Comparison of ENCODE assay signal across 8 mouse cellular contexts in genomic region chr7:45526474-45527120, GRCm38 (mm10). TPM values are rescaled to one million over a fixed set of nuclear protein-coding genes. Genes with fewer than 3 reads are reported as not detected.
DNase-seq lines count a peak whose midpoint lies in the region; ATAC-seq and TF ChIP-seq lines count a peak whose summit lies in the region.

No protein-coding gene starts in this region.

- intact Hi-C loops in left cerebral cortex, postnatal 25 days (cut with DNase I): no loop called here

- no peak for DNase-seq in neural tube, embryonic 11.5 days (ENCODE audit: low spot score)
- no peak for DNase-seq in neural tube, embryonic 10.5 days (ENCODE audit: extremely low spot score, low spot score)
- DNase-seq in c-Kit-positive CD71-positive TER-119-positive erythroid progenitor cells, embryonic 14.5 days (ENCODE audit: low spot score): peak; percentile 54
- no peak for DNase-seq in hindbrain, postnatal 0 days (ENCODE audit: low spot score)
- no peak for DNase-seq in gastrocnemius, adult 8-10 months (ENCODE audit: low spot score in 2 of 2)
- no peak for DNase-seq in left cerebral cortex, postnatal 25 days (ENCODE audit: low spot score in 2 of 2)

- H3K4me2 ChIP-seq in neural tube, embryonic 11.5 days (ENCODE audit: low read depth): peak overlapping the region; percentile 65
- H3K4me2 ChIP-seq in hindbrain, postnatal 0 days (ENCODE audit: low read depth, low read length): peak overlapping the region; percentile 64
- peak overlapping the region; percentile 71 for H3K4me2 ChIP-seq in lung, embryonic 15.5 days
- peak overlapping the region; percentile 95 for H3K4me2 ChIP-seq in stomach, embryonic 16.5 days (ENCODE audit: low read depth, low read length)

- H3K4me3 ChIP-seq in neural tube, embryonic 11.5 days (ENCODE audit: low read depth, low read length): peak overlapping the region; percentile 63
- peak overlapping the region; percentile 71 for H3K4me3 ChIP-seq in hindbrain, postnatal 0 days (ENCODE audit: low read length)
- H3K4me3 ChIP-seq in lung, embryonic 15.5 days: peak overlapping the region; percentile 84
- H3K4me3 ChIP-seq in stomach, embryonic 16.5 days (replicated peaks; ENCODE audit: low read length): peak overlapping the region; percentile 85

- peaks cover 7% of the 10 kb centered on the region for H3K4me1 ChIP-seq in neural tube, embryonic 11.5 days (ENCODE audit: control insufficient read depth, insufficient read depth, low read length)
- peaks cover 11% of the 10 kb centered on the region; the same call in 1 of the 2 replicates for H3K4me1 ChIP-seq in hindbrain, postnatal 0 days (ENCODE audit: insufficient read depth, low read length)
- peaks cover 50% of the 10 kb centered on the region for H3K4me1 ChIP-seq in lung, embryonic 15.5 days
- peaks cover 42% of the 10 kb centered on the region for H3K4me1 ChIP-seq in stomach, embryonic 16.5 days (ENCODE audit: control insufficient read depth, insufficient read depth, low read length)

- no peaks in the 10 kb centered on the region for H3K27me3 ChIP-seq in neural tube, embryonic 11.5 days (ENCODE audit: control insufficient read depth, insufficient read depth, low read length)
- no peaks in the 10 kb centered on the region for H3K27me3 ChIP-seq in hindbrain, postnatal 0 days (ENCODE audit: insufficient read depth, low read length)
- no peaks in the 10 kb centered on the region for H3K27me3 ChIP-seq in lung, embryonic 15.5 days
- no peaks in the 10 kb centered on the region for H3K27me3 ChIP-seq in stomach, embryonic 16.5 days (ENCODE audit: control insufficient read depth, insufficient read depth, low read length)

- H3K27ac ChIP-seq in neural tube, embryonic 11.5 days (ENCODE audit: low read depth, low read length): peak overlapping the region; percentile 60; the same call in 1 of the 2 replicates
- peak overlapping the region; percentile 83 for H3K27ac ChIP-seq in hindbrain, postnatal 0 days
- peak overlapping the region; percentile 85 for H3K27ac ChIP-seq in lung, embryonic 15.5 days
- H3K27ac ChIP-seq in stomach, embryonic 16.5 days (ENCODE audit: low read length): peak overlapping the region; percentile 94

- H3K9me3 ChIP-seq in neural tube, embryonic 11.5 days (ENCODE audit: control insufficient read depth, low read length): no peaks in the 10 kb centered on the region
- no peaks in the 10 kb centered on the region for H3K9me3 ChIP-seq in hindbrain, postnatal 0 days (ENCODE audit: low read length)
- H3K9me3 ChIP-seq in lung, embryonic 15.5 days: no peaks in the 10 kb centered on the region
- no peaks in the 10 kb centered on the region for H3K9me3 ChIP-seq in stomach, embryonic 16.5 days (replicated peaks; ENCODE audit: control insufficient read depth, low read length)

- peak overlapping the region; percentile 83 for H3K9ac ChIP-seq in neural tube, embryonic 11.5 days (ENCODE audit: low read length)
- peak overlapping the region; percentile 71 for H3K9ac ChIP-seq in hindbrain, postnatal 0 days (replicated peaks; ENCODE audit: low read length)
- H3K9ac ChIP-seq in lung, embryonic 15.5 days: peak overlapping the region; percentile 92
- peak overlapping the region; percentile 95 for H3K9ac ChIP-seq in stomach, embryonic 16.5 days (ENCODE audit: low read length)

- peak; percentile 36; the same call in 1 of the 2 replicates for TF ChIP-seq CTCF in hindbrain, postnatal 0 days (IDR thresholded peaks at IDR 0.05; ENCODE audit: low read depth)

- no peak for ATAC-seq in neural tube, embryonic 11.5 days (ENCODE audit: insufficient read depth, low FRiP score, low TSS enrichment)
- ATAC-seq in hindbrain, postnatal 0 days: no peak
- no peak for ATAC-seq in lung, embryonic 15.5 days (ENCODE audit: borderline replicate concordance, extremely low read depth, low FRiP score, low TSS enrichment)
- ATAC-seq in stomach, embryonic 16.5 days (ENCODE audit: insufficient read depth, low FRiP score): no peak

- WGBS in neural tube, embryonic 11.5 days: 25% methylated on average over 7 of the region's 7 CpGs
- 24% methylated on average over 7 of the region's 7 CpGs for WGBS in hindbrain, postnatal 0 days
- WGBS in lung, embryonic 15.5 days: 18% methylated on average over 7 of the region's 7 CpGs
- WGBS in stomach, embryonic 16.5 days: 24% methylated on average over 7 of the region's 7 CpGs

- peaks cover 2% of the 10 kb centered on the region for H3K36me3 ChIP-seq in neural tube, embryonic 11.5 days (ENCODE audit: control insufficient read depth, insufficient read depth, low read length)
- no peaks in the 10 kb centered on the region for H3K36me3 ChIP-seq in hindbrain, postnatal 0 days (ENCODE audit: insufficient read depth, low read length)
- peaks cover 4% of the 10 kb centered on the region; the same call in 1 of the 2 replicates for H3K36me3 ChIP-seq in lung, embryonic 15.5 days
- H3K36me3 ChIP-seq in stomach, embryonic 16.5 days (ENCODE audit: control insufficient read depth, insufficient read depth, low read length): 0 out of 2 replicates have a peak, but pooled peaks cover 11% of the 10 kb centered on the region

RNA-seq across cellular contexts. Expression of gene Plekha4, which starts 0.5 kb away (rescaled TPM):
- 1.3 and 2.3 TPM in 2 replicates for polyA plus RNA-seq in neural tube, embryonic 11.5 days (2014; fragmentation: Nextera tagmentation; extraction: Ambion mirVana)
- 2.4 and 2.8 TPM in 2 replicates for total RNA-seq in hindbrain, postnatal 0 days (2014; rRNA removed)
- 2.1 and 2.2 TPM in 2 replicates for polyA plus RNA-seq in hindbrain, postnatal 0 days (2015; fragmentation: Nextera tagmentation; extraction: Ambion mirVana)
- polyA plus RNA-seq in lung, embryonic 15.5 days (2015; fragmentation: Nextera tagmentation; extraction: Ambion mirVana): 2.2 and 3.3 TPM in 2 replicates
- polyA plus RNA-seq in stomach, embryonic 16.5 days (2015; fragmentation: Nextera tagmentation; extraction: Ambion mirVana): 2.7 and 3.9 TPM in 2 replicates
- 1 to 10 TPM; 1.4 to 5.4 (median 4.6) TPM for total RNA-seq in gastrocnemius, adult 8-10 months (2022)
- 1 to 10 TPM; 1.2 to 2.7 TPM for total RNA-seq in left cerebral cortex, postnatal 25 days (2021)

RNA-seq across cellular contexts. Expression of gene Ppp1r15a, which starts 0.5 kb away (rescaled TPM):
- 16.0 and 17.7 TPM in 2 replicates for polyA plus RNA-seq in neural tube, embryonic 11.5 days (2014; fragmentation: Nextera tagmentation; extraction: Ambion mirVana)
- total RNA-seq in hindbrain, postnatal 0 days (2014; rRNA removed): 19.2 and 19.8 TPM in 2 replicates
- 21.6 and 25.4 TPM in 2 replicates for polyA plus RNA-seq in hindbrain, postnatal 0 days (2015; fragmentation: Nextera tagmentation; extraction: Ambion mirVana)
- polyA plus RNA-seq in lung, embryonic 15.5 days (2015; fragmentation: Nextera tagmentation; extraction: Ambion mirVana): 21.9 and 22.9 TPM in 2 replicates
- 25.5 and 31.2 TPM in 2 replicates for polyA plus RNA-seq in stomach, embryonic 16.5 days (2015; fragmentation: Nextera tagmentation; extraction: Ambion mirVana)
- 10 to 100 TPM; 19.6 to 34.3 (median 29.4) TPM for total RNA-seq in gastrocnemius, adult 8-10 months (2022)
- 10 to 100 TPM; 22.0 to 22.2 TPM for total RNA-seq in left cerebral cortex, postnatal 25 days (2021)

RNA-seq across cellular contexts. Expression of gene Nucb1, which starts 16.4 kb away (rescaled TPM):
- polyA plus RNA-seq in neural tube, embryonic 11.5 days (2014; fragmentation: Nextera tagmentation; extraction: Ambion mirVana): 110 and 113 TPM in 2 replicates
- 91.6 and 93.7 TPM in 2 replicates for total RNA-seq in hindbrain, postnatal 0 days (2014; rRNA removed)
- 133 and 144 TPM in 2 replicates for polyA plus RNA-seq in hindbrain, postnatal 0 days (2015; fragmentation: Nextera tagmentation; extraction: Ambion mirVana)
- 230 and 238 TPM in 2 replicates for polyA plus RNA-seq in lung, embryonic 15.5 days (2015; fragmentation: Nextera tagmentation; extraction: Ambion mirVana)
- polyA plus RNA-seq in stomach, embryonic 16.5 days (2015; fragmentation: Nextera tagmentation; extraction: Ambion mirVana): 229 and 262 TPM in 2 replicates
- 10 to 100 TPM; 51.1 to 66.1 (median 56.8) TPM for total RNA-seq in gastrocnemius, adult 8-10 months (2022)
- total RNA-seq in left cerebral cortex, postnatal 25 days (2021): 100 to 1,000 TPM; 103 to 105 TPM

RNA-seq across cellular contexts. Expression of gene Hsd17b14, which starts 28.1 kb away (rescaled TPM):
- 0.78 and 1.1 TPM in 2 replicates for polyA plus RNA-seq in neural tube, embryonic 11.5 days (2014; fragmentation: Nextera tagmentation; extraction: Ambion mirVana)
- 0.68 TPM in 1 of 2 replicates, not detected in the other for total RNA-seq in hindbrain, postnatal 0 days (2014; rRNA removed)
- polyA plus RNA-seq in hindbrain, postnatal 0 days (2015; fragmentation: Nextera tagmentation; extraction: Ambion mirVana): 0.54 and 0.89 TPM in 2 replicates
- polyA plus RNA-seq in lung, embryonic 15.5 days (2015; fragmentation: Nextera tagmentation; extraction: Ambion mirVana): 1.5 and 1.7 TPM in 2 replicates
- 2.9 and 4.8 TPM in 2 replicates for polyA plus RNA-seq in stomach, embryonic 16.5 days (2015; fragmentation: Nextera tagmentation; extraction: Ambion mirVana)
- total RNA-seq in gastrocnemius, adult 8-10 months (2022): 1 to 10 TPM in 1 of 4 experiments, under 1 TPM in 2, not detected in 1; 0.52 to 2.8 (median 0.56) TPM
- under 1 TPM in 1 of 2 experiments, not detected in 1; 0.25 TPM for total RNA-seq in left cerebral cortex, postnatal 25 days (2021)

RNA-seq across cellular contexts. Expression of gene Dhdh, which starts 38.0 kb away (rescaled TPM):
- polyA plus RNA-seq in neural tube, embryonic 11.5 days (2014; fragmentation: Nextera tagmentation; extraction: Ambion mirVana): 2.8 and 2.9 TPM in 2 replicates
- total RNA-seq in hindbrain, postnatal 0 days (2014; rRNA removed): 4.3 and 4.7 TPM in 2 replicates
- 5.9 and 6.2 TPM in 2 replicates for polyA plus RNA-seq in hindbrain, postnatal 0 days (2015; fragmentation: Nextera tagmentation; extraction: Ambion mirVana)
- 2.8 and 3.4 TPM in 2 replicates for polyA plus RNA-seq in lung, embryonic 15.5 days (2015; fragmentation: Nextera tagmentation; extraction: Ambion mirVana)
- polyA plus RNA-seq in stomach, embryonic 16.5 days (2015; fragmentation: Nextera tagmentation; extraction: Ambion mirVana): 2.0 and 2.2 TPM in 2 replicates
- 10 to 100 TPM; 22.2 to 29.9 (median 27.6) TPM for total RNA-seq in gastrocnemius, adult 8-10 months (2022)
- 1 to 10 TPM; 2.7 to 4.0 TPM for total RNA-seq in left cerebral cortex, postnatal 25 days (2021)
